In genomic region chr12:9338801-9339231, GRCm38 (mm10) we compare ENCODE assay signal across 9 mouse cellular contexts.
A peak's percentile ranks its signal among the peaks of the same experiment; 100 is the strongest.
DNase-seq lines count a peak whose midpoint lies in the region; ATAC-seq lines count a peak whose summit lies in the region.
"Had no signal": no experiment of that assay in that cellular context is flagged by ENCODE, and none has a peak within 500 bp of the region (broad histone marks: within the 10 kb centered on the region; RNA-seq: fewer than 3 reads in every experiment).

No protein-coding gene starts in this region.

- WGBS in kidney, embryonic 16.5 days: 15% methylated on average over 7 of the region's 7 CpGs
- WGBS in embryonic facial prominence, embryonic 15.5 days: 13% methylated on average over 7 of the region's 7 CpGs
- WGBS in limb, embryonic 13.5 days: 11% methylated on average over 7 of the region's 7 CpGs

- H3K9me3 ChIP-seq in kidney, embryonic 16.5 days (ENCODE audit: low read length): no peaks in the 10 kb centered on the region
- no peaks in the 10 kb centered on the region for H3K9me3 ChIP-seq in embryonic facial prominence, embryonic 15.5 days (replicated peaks)
- H3K9me3 ChIP-seq in limb, embryonic 13.5 days: no peaks in the 10 kb centered on the region
- H3K9me3 ChIP-seq: heart, embryonic 13.5 days had no signal

- no peak overlapping the region for H3K9ac ChIP-seq in kidney, embryonic 16.5 days (replicated peaks; ENCODE audit: low read length)
- no peak overlapping the region for H3K9ac ChIP-seq in embryonic facial prominence, embryonic 15.5 days
- H3K9ac ChIP-seq in limb, embryonic 13.5 days: no peak overlapping the region
- H3K9ac ChIP-seq: heart, embryonic 13.5 days had no signal

- no peaks in the 10 kb centered on the region for H3K27me3 ChIP-seq in kidney, embryonic 16.5 days (ENCODE audit: insufficient read depth, low read length)
- H3K27me3 ChIP-seq in embryonic facial prominence, embryonic 15.5 days: no peaks in the 10 kb centered on the region
- H3K27me3 ChIP-seq in limb, embryonic 13.5 days: no peaks in the 10 kb centered on the region
- H3K27me3 ChIP-seq: heart, embryonic 13.5 days; Patski had no signal

- no peak overlapping the region for H3K4me3 ChIP-seq in kidney, embryonic 16.5 days (ENCODE audit: low read length)
- H3K4me3 ChIP-seq in embryonic facial prominence, embryonic 15.5 days (replicated peaks): no peak overlapping the region
- H3K4me3 ChIP-seq in limb, embryonic 13.5 days: no peak overlapping the region
- H3K4me3 ChIP-seq: heart, embryonic 13.5 days had no signal

- no peak for DNase-seq in kidney, adult 8-10 months
- DNase-seq in embryo, embryonic 10.5 days (ENCODE audit: low spot score): peak; percentile 71
- DNase-seq in urinary bladder, postnatal 10 days (ENCODE audit: low spot score): no peak

- H3K4me2 ChIP-seq in kidney, embryonic 16.5 days (replicated peaks; ENCODE audit: low read depth, low read length): no peak overlapping the region
- H3K4me2 ChIP-seq in embryonic facial prominence, embryonic 15.5 days (replicated peaks): 0 out of 2 replicates have a peak overlapping the region, but pooled peaks have one; percentile 12
- H3K4me2 ChIP-seq in limb, embryonic 13.5 days (replicated peaks): peak overlapping the region; percentile 27; the same call in 1 of the 2 replicates
- H3K4me2 ChIP-seq: heart, embryonic 13.5 days had no signal

- H3K27ac ChIP-seq in kidney, embryonic 16.5 days (ENCODE audit: low read length): no peak overlapping the region
- peak overlapping the region; percentile 48 for H3K27ac ChIP-seq in embryonic facial prominence, embryonic 15.5 days (replicated peaks)
- H3K27ac ChIP-seq in limb, embryonic 13.5 days: peak overlapping the region; percentile 83
- H3K27ac ChIP-seq: heart, embryonic 13.5 days had no signal

- ATAC-seq in kidney, embryonic 16.5 days (ENCODE audit: low FRiP score, low TSS enrichment): peak; percentile 69; the same call in 1 of the 2 replicates
- ATAC-seq in embryonic facial prominence, embryonic 15.5 days (ENCODE audit: insufficient number of reproducible peaks, low FRiP score, low TSS enrichment, low read depth): peak; percentile 72
- ATAC-seq in limb, embryonic 13.5 days (ENCODE audit: low FRiP score, low read depth): peak; percentile 66
- ATAC-seq in cerebellum, adult (ENCODE audit: insufficient number of reproducible peaks, low FRiP score, low TSS enrichment): no peak
- ATAC-seq: Patski had no signal

- peaks cover 4% of the 10 kb centered on the region; the same call in 1 of the 2 replicates for H3K4me1 ChIP-seq in kidney, embryonic 16.5 days (ENCODE audit: insufficient read depth, low read length)
- H3K4me1 ChIP-seq in embryonic facial prominence, embryonic 15.5 days: peaks cover 24% of the 10 kb centered on the region
- peaks cover 55% of the 10 kb centered on the region for H3K4me1 ChIP-seq in limb, embryonic 13.5 days

- no peaks in the 10 kb centered on the region for H3K36me3 ChIP-seq in kidney, embryonic 16.5 days (ENCODE audit: insufficient read depth, low read length)
- H3K36me3 ChIP-seq in embryonic facial prominence, embryonic 15.5 days: no peaks in the 10 kb centered on the region
- no peaks in the 10 kb centered on the region for H3K36me3 ChIP-seq in limb, embryonic 13.5 days
- H3K36me3 ChIP-seq: heart, embryonic 13.5 days had no signal
